Mouse (Mus musculus) olfactory bulb, adult 2 months (tissue): ENCODE measurements around the gene Cactin.
A peak's percentile ranks its signal among the peaks of the same experiment; 100 is the strongest.

Source experiments
- CTCF ChIP-seq: fragments of 200-500 bp; IDR thresholded peaks from 2 replicates; pipeline ENCODE4 v1.5.1; 2012; ENCODE audit warnings: low read depth, mild to moderate bottlenecking, low read length, moderate library complexity; ENCODE audit not compliant: insufficient read depth
- POLR2A ChIP-seq: fragments of 200-500 bp; IDR thresholded peaks from 2 replicates; pipeline ENCODE4 v1.6.1; 2012; ENCODE audit warnings: mild to moderate bottlenecking, low read depth, low read length, moderate library complexity; ENCODE audit not compliant: insufficient read depth

- TF ChIP-seq POLR2A (no peak), CTCF (0 out of 2 replicates have a peak, but pooled peaks have one; percentile 4)
Observed at GRCm38 (mm10) chr10:81318589-81319329, 2.1 kb upstream of the Cactin start.
